Mouse (Mus musculus) liver, adult 2 months (tissue): ENCODE measurements at regions not wholly inside any gene's neighbourhood (a gene's known extent, or its start where the extent isn't known, plus 50 kb on each side); places are given as distances from the start of the nearest gene placed in this dataset.

Experiments used
- CTCF ChIP-seq: fragments of 200-500 bp; IDR thresholded peaks from 2 replicates; pipeline ENCODE4 v1.5.1; 2011; ENCODE audit warnings: low read depth, low read length, control low read depth
- POLR2A ChIP-seq: fragments of 200-500 bp; IDR thresholded peaks from 2 replicates; pipeline ENCODE4 v1.6.1; 2011; ENCODE audit warnings: low read length, control low read depth; ENCODE audit not compliant: insufficient read depth; ENCODE audit errors: extremely low read depth

DNA sequence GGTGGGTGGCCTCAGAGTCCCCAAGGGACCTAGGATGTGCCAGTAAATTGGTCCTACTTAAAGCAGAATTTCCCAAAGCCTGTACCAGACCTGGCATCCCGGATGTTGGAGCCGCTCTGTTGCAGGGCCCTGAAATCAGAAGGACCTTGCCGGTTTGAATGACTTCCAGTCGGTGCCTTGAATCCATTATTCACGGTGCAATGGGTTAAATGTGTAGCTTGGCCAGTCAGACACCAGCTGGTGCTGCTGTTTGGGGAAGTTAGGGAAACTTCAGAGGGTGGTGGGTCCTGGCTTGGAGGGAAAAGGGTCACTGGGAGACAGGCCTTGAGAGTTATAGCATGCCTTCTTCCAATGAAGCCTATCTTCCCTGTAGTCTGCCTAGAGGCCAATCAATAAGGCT lies 135.5 kb upstream of the Tbx3 start:
- no peak for TF ChIP-seq CTCF
- no peak for TF ChIP-seq POLR2A
